Mouse (Mus musculus): ENCODE data around the gene Pnrc1. TPM values are rescaled to one million over a fixed set of nuclear protein-coding genes. Genes with fewer than 3 reads are reported as not detected.

Pnrc1 gene
- total and polyA plus RNA-seq, 3 experiments: 7.6 to 14.4 TPM; not detected in 1

- no peaks in the 10 kb centered on the region for H3K9me3 ChIP-seq (replicated peaks; ENCODE audit: insufficient read depth, low read length)
- no peak for DNase-seq (ENCODE audit: low read depth, low spot score)
- H3K4me3 ChIP-seq (ENCODE audit: control insufficient read depth in 1 of 2, insufficient read depth in 1 of 2, low read depth in 2 of 2, low read length in 2 of 2): no peak overlapping the region
- H3K79me2 ChIP-seq (ENCODE audit: control insufficient read depth, insufficient read depth, low read length, poor library complexity): no peaks in the 10 kb centered on the region
- no peaks in the 10 kb centered on the region for H3K27me3 ChIP-seq (ENCODE audit: control insufficient read depth in 1 of 2, insufficient read depth in 2 of 2, low read length in 2 of 2)
- H3K9ac ChIP-seq (ENCODE audit: control insufficient read depth, low read depth, low read length, poor library complexity, severe bottlenecking): no peak overlapping the region
- H3K27ac ChIP-seq (ENCODE audit: control insufficient read depth, low read depth, low read length): no peak overlapping the region
- H3K36me3 ChIP-seq (ENCODE audit: control insufficient read depth in 1 of 2, insufficient read depth in 2 of 2, low read length in 2 of 2): no peaks in the 10 kb centered on the region
- TF ChIP-seq RAD21 (IDR thresholded peaks at IDR 0.05; ENCODE audit: low read depth, low read length) (no peak), BHLHE40 (IDR thresholded peaks at IDR 0.05; ENCODE audit: borderline replicate concordance, low read depth, low read length) (no peak), KAT2A (conservative IDR thresholded peaks at IDR 0.05; ENCODE audit: low read depth, low read length) (no peak), POLR2AphosphoS2 (IDR thresholded peaks at IDR 0.05; ENCODE audit: low read length) (no peak), CHD2 (IDR thresholded peaks at IDR 0.05; ENCODE audit: low read length) (no peak), HCFC1 (IDR thresholded peaks at IDR 0.05; ENCODE audit: low read depth, low read length) (no peak), MAX (IDR thresholded peaks at IDR 0.05; ENCODE audit: low read length) (no peak), POLR2A (IDR thresholded peaks at IDR 0.05; ENCODE audit: control insufficient read depth in 1 of 2, insufficient read depth in 1 of 2, low read depth in 1 of 2, low read length in 2 of 2, poor library complexity in 1 of 2) (no peak), EP300 (IDR thresholded peaks at IDR 0.05; ENCODE audit: low read depth in 1 of 2, low read length in 2 of 2) (no peak), E2F4 (IDR thresholded peaks at IDR 0.05; ENCODE audit: borderline replicate concordance, low read depth, low read length) (no peak), UBTF (IDR thresholded peaks at IDR 0.05; ENCODE audit: borderline replicate concordance, insufficient read depth, low read depth, low read length) (no peak), SMC3 (IDR thresholded peaks at IDR 0.05; ENCODE audit: low read depth, low read length) (no peak), SIN3A (IDR thresholded peaks at IDR 0.05; ENCODE audit: low read length) (no peak), ZMIZ1 (IDR thresholded peaks at IDR 0.05; ENCODE audit: low read depth, low read length) (no peak), MEF2A (IDR thresholded peaks at IDR 0.05; ENCODE audit: extremely low read depth, insufficient replicate concordance, low read depth, low read length, poor library complexity, severe bottlenecking) (no peak), CHD1 (IDR thresholded peaks at IDR 0.05; ENCODE audit: low read depth, low read length) (no peak), ZKSCAN1 (IDR thresholded peaks at IDR 0.05; ENCODE audit: low read depth, low read length) (no peak), POLR2AphosphoS5 (IDR thresholded peaks at IDR 0.05; ENCODE audit: borderline replicate concordance, low read depth, low read length) (no peak), MYC (IDR thresholded peaks at IDR 0.05; ENCODE audit: low read depth, low read length) (no peak)
- H3K4me1 ChIP-seq (ENCODE audit: control insufficient read depth in 1 of 2, insufficient read depth in 2 of 2, low read length in 2 of 2): no peaks in the 10 kb centered on the region
These were observed 7.9 kb downstream of the Pnrc1 start for GRCm38 (mm10) chr4:33281891-33282685.

- H3K27ac ChIP-seq (ENCODE audit: control insufficient read depth, low read depth, low read length): no peak overlapping the region
- no peaks in the 10 kb centered on the region for H3K27me3 ChIP-seq (ENCODE audit: control insufficient read depth in 1 of 2, insufficient read depth in 2 of 2, low read length in 2 of 2)
- H3K36me3 ChIP-seq (ENCODE audit: control insufficient read depth in 1 of 2, insufficient read depth in 2 of 2, low read length in 2 of 2): no peaks in the 10 kb centered on the region
- H3K4me1 ChIP-seq (ENCODE audit: control insufficient read depth in 1 of 2, insufficient read depth in 2 of 2, low read length in 2 of 2): no peaks in the 10 kb centered on the region
- TF ChIP-seq E2F4 (IDR thresholded peaks at IDR 0.05; ENCODE audit: borderline replicate concordance, low read depth, low read length) (no peak), JUND (IDR thresholded peaks at IDR 0.05; ENCODE audit: low read depth, low read length) (no peak), UBTF (IDR thresholded peaks at IDR 0.05; ENCODE audit: borderline replicate concordance, insufficient read depth, low read depth, low read length) (no peak), ETS1 (IDR thresholded peaks at IDR 0.05; ENCODE audit: low read depth, low read length) (no peak), ELF1 (IDR thresholded peaks at IDR 0.05; ENCODE audit: low read depth, low read length) (no peak), ZNF384 (IDR thresholded peaks at IDR 0.05; ENCODE audit: low read depth, low read length) (no peak), TBP (IDR thresholded peaks at IDR 0.05; ENCODE audit: low read depth, low read length) (no peak), SMC3 (IDR thresholded peaks at IDR 0.05; ENCODE audit: low read depth, low read length) (no peak), TCF12 (IDR thresholded peaks at IDR 0.05; ENCODE audit: low read depth, low read length) (no peak), MYC (IDR thresholded peaks at IDR 0.05; ENCODE audit: low read depth, low read length) (no peak), NELFE (IDR thresholded peaks at IDR 0.05; ENCODE audit: low read depth, low read length) (no peak), MYB (IDR thresholded peaks at IDR 0.05; ENCODE audit: low read depth, low read length) (no peak), POLR2A (IDR thresholded peaks at IDR 0.05; ENCODE audit: control insufficient read depth in 1 of 2, insufficient read depth in 1 of 2, low read depth in 1 of 2, low read length in 2 of 2, poor library complexity in 1 of 2) (no peak)
- DNase-seq (ENCODE audit: low read depth, low spot score): no peak
- no peaks in the 10 kb centered on the region for H3K79me2 ChIP-seq (ENCODE audit: control insufficient read depth, insufficient read depth, low read length, poor library complexity)
- H3K9ac ChIP-seq (ENCODE audit: control insufficient read depth, low read depth, low read length, poor library complexity, severe bottlenecking): no peak overlapping the region
- no peaks in the 10 kb centered on the region for H3K9me3 ChIP-seq (replicated peaks; ENCODE audit: insufficient read depth, low read length)
- H3K4me3 ChIP-seq (ENCODE audit: control insufficient read depth in 1 of 2, insufficient read depth in 1 of 2, low read depth in 2 of 2, low read length in 2 of 2): no peak overlapping the region
These were observed 16.5 kb downstream of the Pnrc1 start for GRCm38 (mm10) chr4:33273437-33273836.

Data from MEL (cell line).